Mouse (Mus musculus) spleen, adult 2 months (tissue): ENCODE measurements around the gene Auts2.

Experiments used
- CTCF ChIP-seq: fragments of 200-500 bp; IDR thresholded peaks from 2 replicates; pipeline ENCODE4 v1.5.1; 2011; ENCODE audit warnings: mild to moderate bottlenecking, inconsistent platforms; ENCODE audit not compliant: insufficient read depth, insufficient read length, insufficient replicate concordance; ENCODE audit errors: extremely low read depth
- POLR2A ChIP-seq: fragments of 200-500 bp; IDR thresholded peaks from 2 replicates; pipeline ENCODE4 v1.6.1; 2011; ENCODE audit warnings: low read depth, low read length, inconsistent platforms

DNA sequence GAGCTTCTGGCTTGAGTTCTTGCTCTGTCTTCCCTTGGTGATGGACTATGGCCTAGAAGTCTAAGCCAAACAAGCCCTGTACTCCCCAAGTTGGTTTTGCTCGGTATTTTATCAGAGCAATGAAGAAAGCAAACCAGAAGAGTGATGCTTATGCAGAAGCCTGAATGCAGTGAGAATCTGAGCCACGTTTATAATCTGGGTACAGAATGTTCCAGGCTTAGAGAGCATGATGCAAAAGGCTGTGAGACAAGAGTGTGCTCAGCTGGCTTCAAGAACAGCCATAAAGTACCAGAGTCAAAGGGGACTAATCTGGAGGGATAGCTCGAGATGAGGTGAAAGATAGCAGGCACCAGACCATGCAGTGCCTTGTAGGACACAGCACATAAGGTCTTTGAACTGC, 205.5 kb downstream of the Auts2 start:
- TF ChIP-seq POLR2A (no peak), CTCF (no peak)
